Mouse (Mus musculus) embryo, embryonic 10.5 days (tissue): ENCODE results near the gene Ccr6.

Source experiments
- DNase-seq: peaks from one replicate; pipeline ENCODE4 v3.0.0-alpha.2; 2015; ENCODE audit warnings: low spot score

The Ccr6 gene

DNA sequence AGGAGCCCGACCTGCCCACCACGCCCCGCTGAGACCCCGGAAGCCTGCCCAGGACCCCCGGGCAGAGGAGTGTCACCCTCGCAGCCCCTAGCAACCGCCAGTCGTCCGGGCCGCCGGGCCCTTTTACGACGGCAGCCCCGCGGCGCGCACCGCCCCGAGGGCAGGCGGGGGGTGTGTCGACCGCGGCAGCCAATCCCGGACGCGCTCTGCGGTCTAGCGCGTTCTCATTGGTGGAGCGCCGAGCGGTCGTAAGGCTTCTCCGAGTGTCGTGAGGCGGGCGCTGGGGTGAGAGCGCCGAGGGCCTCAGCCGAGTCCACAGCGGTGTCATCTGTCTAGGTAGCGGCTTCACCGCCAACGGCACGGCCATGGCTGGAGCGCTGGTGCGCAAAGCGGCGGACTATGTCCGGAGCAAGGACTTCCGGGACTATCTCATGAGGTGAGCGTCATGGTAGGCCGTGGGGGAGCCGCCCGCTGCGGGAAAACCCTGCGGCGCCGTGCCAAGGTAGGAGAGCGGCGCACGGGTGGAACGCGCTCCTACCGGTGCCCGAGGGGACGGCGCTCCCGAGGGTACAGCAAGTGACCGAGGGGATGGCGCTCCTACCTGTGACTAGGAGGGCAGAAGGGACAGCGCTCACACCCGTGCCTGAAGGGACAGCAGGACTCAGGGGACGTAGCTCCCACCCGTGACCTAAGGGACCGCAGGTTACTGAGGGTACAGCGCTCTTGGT is 47.8 kb downstream of the Ccr6 start:
- DNase-seq = peak; percentile 96

DNA sequence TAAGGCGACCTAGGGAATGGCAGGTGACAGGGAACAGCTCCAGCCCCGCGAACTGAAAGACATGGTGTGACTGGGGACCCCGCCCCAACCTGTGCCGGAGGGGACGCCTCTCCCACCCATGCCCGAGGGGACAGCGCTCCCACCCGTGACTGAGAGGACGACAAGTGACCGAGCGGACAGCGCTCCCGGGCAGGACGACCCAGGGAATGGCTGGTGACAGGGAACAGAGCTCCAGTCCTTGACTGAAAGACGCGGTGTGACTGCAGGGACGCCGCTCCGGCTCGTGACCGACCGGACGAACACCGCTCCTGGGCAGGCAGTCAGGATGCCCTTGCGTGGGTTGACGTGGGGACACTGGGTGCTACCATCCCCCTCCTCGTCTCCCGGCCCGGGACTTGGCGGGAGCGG is 48.4 kb downstream of the Ccr6 start:
- peak; percentile 34 for DNase-seq

GRCm38 (mm10) chr17:8285056-8285455 is 49.2 kb downstream of the Ccr6 start:
- DNase-seq = no peak

- no peak for DNase-seq
Measured at GRCm38 (mm10) chr17:8286987-8287386, 51.1 kb downstream of the Ccr6 start.

DNA sequence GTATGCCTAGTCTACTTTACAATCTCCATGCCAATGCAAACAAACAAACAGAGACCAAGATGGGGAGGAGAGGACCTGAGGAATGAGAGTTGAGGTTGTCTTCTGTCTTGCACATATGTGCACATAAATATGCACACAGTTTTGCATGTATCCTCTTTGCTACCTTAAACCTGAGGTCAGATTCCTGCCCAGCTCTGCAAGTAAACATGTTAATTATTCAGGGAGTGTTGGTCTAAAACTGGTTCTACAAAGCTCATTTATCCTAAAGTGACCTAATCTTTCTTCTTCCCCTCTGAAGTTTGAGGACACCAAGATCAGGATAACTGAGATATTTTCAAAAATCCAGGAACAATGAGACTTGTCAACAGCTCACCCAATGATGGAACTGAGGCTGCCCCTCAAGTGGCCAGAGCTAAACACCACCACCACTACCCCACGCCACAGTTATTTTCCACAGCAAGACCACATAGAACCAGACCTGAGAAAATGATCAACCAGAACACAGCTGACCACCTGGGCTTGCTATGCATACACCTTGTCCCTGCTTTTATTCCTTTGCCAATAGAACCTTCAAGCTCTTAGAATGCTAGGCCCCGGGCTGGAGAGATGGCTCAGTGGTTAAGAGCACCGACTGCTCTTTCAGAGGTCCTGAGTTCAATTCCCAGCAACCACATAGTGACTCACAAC is 54.3 kb downstream of the Ccr6 start:
- no peak for DNase-seq

GRCm38 (mm10) chr17:8290736-8291135 is 54.9 kb downstream of the Ccr6 start:
- DNase-seq = no peak

DNA sequence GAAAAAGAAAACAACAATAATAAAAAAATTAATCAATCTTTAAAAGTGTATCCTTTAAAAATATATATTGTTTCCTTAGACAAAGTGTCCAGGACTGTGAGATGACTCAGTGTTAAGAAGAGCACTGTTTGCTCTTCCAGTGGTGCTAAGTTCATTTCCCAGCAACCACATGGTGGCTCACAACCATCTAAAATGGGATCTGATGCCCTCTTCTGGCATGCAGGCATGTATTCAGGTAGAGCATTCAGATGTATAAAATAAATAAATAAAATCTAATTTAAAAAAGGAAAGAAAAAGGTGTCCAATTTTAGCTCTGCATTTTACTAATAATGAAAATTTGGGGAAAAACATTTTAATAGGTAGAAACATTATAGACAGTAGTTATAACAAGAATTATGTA is 60.0 kb downstream of the Ccr6 start:
- DNase-seq = no peak

DNA sequence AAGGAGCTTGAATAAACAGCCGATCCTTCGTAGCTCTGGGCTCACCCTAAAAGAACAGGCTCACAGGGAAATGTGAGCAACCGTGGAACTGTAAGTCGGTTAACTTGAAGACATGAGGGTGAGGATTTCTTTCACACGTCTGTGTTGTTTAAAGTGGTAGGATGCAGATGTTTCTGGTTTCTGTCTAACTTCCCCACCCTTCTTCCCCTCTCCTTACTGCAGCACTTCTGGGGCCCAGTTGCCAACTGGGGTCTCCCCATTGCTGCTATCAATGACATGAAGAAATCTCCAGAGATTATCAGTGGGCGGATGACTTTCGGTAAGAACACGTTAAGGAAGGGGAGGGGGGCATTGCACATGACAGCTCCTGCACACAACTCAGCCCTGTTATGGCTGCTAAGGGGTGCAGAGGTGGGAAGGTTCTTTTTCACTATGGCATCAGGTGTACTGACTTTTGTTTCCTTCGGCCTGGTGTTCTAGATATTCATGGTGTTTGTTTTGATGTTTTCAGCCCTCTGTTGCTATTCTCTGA is 60.5 kb downstream of the Ccr6 start:
- no peak for DNase-seq

DNA sequence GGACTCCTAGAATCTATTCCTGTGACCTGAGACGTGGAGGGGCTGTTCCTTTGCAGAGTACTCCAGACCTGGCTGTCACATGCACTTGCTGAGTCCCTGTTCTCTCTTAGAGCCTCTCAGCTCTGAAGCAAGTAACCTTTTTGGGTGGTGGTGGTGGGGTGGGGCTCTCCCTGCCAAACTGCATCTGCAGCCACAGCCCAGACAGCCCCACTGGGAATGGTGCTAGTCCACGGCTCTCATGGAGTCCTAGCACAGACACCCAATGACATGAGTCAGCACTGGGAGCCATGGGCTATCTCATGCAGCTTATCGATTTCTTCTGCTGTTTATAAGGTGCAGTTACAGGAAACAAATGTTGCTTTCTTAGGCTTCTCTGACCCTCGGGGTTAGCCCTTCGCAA is 61.9 kb downstream of the Ccr6 start:
- DNase-seq = no peak

DNA sequence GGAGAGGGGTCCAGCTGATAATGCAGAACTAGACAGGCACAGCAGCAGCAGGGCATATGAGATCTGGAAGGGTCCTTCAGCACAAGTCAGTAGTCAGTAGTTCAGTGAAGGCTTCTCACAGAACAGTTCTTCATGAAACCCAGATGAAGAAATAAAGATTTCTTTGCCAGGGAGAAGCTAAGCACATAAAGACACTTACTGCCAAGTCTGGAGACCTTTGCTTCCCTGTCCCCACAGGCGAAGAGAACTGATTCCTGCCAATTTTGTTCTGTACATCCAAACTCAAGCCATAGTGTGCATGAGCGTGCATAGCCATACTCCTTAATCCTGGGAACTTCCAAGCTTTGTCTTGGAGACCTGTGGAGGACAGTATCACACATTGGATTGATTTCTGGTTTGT is 62.4 kb downstream of the Ccr6 start:
- DNase-seq = no peak

GRCm38 (mm10) chr17:8299524-8299923 is 63.7 kb downstream of the Ccr6 start:
- no peak for DNase-seq

GRCm38 (mm10) chr17:8301515-8301914 is 65.7 kb downstream of the Ccr6 start:
- DNase-seq = no peak

- no peak for DNase-seq
Measured at GRCm38 (mm10) chr17:8302772-8303438, 67.1 kb downstream of the Ccr6 start.

- DNase-seq = no peak
Measured at GRCm38 (mm10) chr17:8303671-8304070, 67.8 kb downstream of the Ccr6 start.

- no peak for DNase-seq
Measured at GRCm38 (mm10) chr17:8305801-8306200, 70.0 kb downstream of the Ccr6 start.
